Mouse (Mus musculus): ENCODE measurements around the gene Sp4.

- no peak for TF ChIP-seq CTCF (IDR thresholded peaks at IDR 0.05; ENCODE audit: borderline replicate concordance, extremely low read depth, insufficient read depth, insufficient read length)
- TF ChIP-seq POLR2A (IDR thresholded peaks at IDR 0.05; ENCODE audit: borderline replicate concordance, extremely low read depth, insufficient read depth, insufficient read length, poor library complexity, severe bottlenecking), result no peak
Observed at GRCm38 (mm10) chr12:118314477-118314845, 13.2 kb upstream of the Sp4 start.

Measured in brain, embryonic 14.5 days (tissue).